Mouse (Mus musculus) ES-Bruce4 (cell line): ENCODE results near the gene Ext2.

Experiments
- CTCF ChIP-seq: IDR thresholded peaks from one replicate; pipeline ENCODE4 v1.8.1; 2011; ENCODE audit warnings: low read depth, low read length
- EP300 ChIP-seq: IDR thresholded peaks from 2 replicates; pipeline ENCODE4 v1.6.1; 2011; ENCODE audit warnings: low read depth, low read length; ENCODE audit not compliant: insufficient read depth

DNA sequence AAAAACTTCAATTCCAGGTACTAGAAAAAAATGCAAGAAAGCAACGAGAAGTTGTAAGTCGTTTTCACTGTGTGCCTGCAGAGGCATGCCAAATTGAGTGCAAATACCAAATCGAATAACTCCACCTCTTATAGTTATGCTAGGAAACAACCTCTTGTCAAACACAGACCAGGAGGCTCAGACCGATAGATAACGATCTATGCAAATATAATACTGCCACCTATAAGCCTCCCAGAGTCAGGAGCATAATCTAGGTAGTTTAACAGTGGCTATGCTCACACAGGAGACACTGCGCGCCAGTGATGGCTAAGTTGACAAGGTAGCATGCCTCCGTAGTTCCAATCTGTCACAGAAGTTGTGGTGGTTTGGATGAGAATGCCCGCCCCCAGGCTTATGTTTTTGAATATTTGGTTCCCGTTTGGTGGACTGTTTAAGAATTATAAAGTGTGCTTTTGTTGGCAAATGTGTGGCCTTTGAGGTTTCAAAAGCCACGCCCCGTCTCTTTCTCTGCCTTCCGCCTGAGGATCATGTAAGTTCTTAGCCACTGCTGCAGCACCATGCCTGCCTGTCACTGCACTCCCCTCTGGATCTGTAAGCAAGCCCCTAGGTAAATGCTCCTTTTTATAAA lies 28.1 kb upstream of the Ext2 start:
- TF ChIP-seq CTCF (no peak), EP300 (no peak)
